Mouse (Mus musculus) thymus, postnatal 10 days (tissue): ENCODE measurements at regions not wholly inside any gene's neighbourhood (a gene's known extent, or its start where the extent isn't known, plus 50 kb on each side); places are given as distances from the start of the nearest gene placed in this dataset.
"Not testable (repeated sequence)": the region's sequence is repeated elsewhere in the genome, so short reads cannot be mapped to it uniquely, and the experiment has no call there.

Experiments
- DNase-seq, 2 experiments: peaks; one replicate each; pipeline ENCODE4 v3.0.0; 2021; ENCODE audit warnings: low spot score in 2 of 2

- DNase-seq = no peak
These were observed 222.8 kb downstream of the Brms1l start for GRCm38 (mm10) chr12:56058876-56059275.

- DNase-seq = peak in 1 of 2 experiments; percentile 56
These were observed 222.3 kb downstream of the Brms1l start for GRCm38 (mm10) chr12:56058463-56058862.

GRCm38 (mm10) chr12:56055382-56055781, 219.3 kb downstream of the Brms1l start:
- no peak for DNase-seq

GRCm38 (mm10) chr12:56046050-56046449, 209.9 kb downstream of the Brms1l start:
- no peak for DNase-seq

GRCm38 (mm10) chr12:56020954-56021514, 184.9 kb downstream of the Brms1l start:
- DNase-seq = no peak

- DNase-seq = no peak
These were observed 184.4 kb downstream of the Brms1l start for GRCm38 (mm10) chr12:56020547-56020946.

- no peak for DNase-seq
These were observed 173.9 kb downstream of the Brms1l start for GRCm38 (mm10) chr12:56009976-56010375.

- no peak for DNase-seq
These were observed 169.7 kb downstream of the Brms1l start for GRCm38 (mm10) chr12:56005846-56006245.

- no peak for DNase-seq
These were observed 169.2 kb downstream of the Brms1l start for GRCm38 (mm10) chr12:56005321-56005720.

GRCm38 (mm10) chr12:56004479-56004878, 168.4 kb downstream of the Brms1l start:
- DNase-seq = no peak

- no peak for DNase-seq
These were observed 167.4 kb downstream of the Brms1l start for GRCm38 (mm10) chr12:56003561-56003960.

- DNase-seq = no peak
These were observed 160.7 kb downstream of the Brms1l start for GRCm38 (mm10) chr12:55996585-55997377.

GRCm38 (mm10) chr12:55983565-55984351, 147.6 kb downstream of the Brms1l start:
- no peak for DNase-seq

- DNase-seq = no peak
These were observed 147.0 kb downstream of the Brms1l start for GRCm38 (mm10) chr12:55983128-55983527.

GRCm38 (mm10) chr12:55974262-55974661, 138.1 kb downstream of the Brms1l start:
- DNase-seq = no peak

- not testable (repeated sequence) for DNase-seq
These were observed 123.2 kb downstream of the Brms1l start for GRCm38 (mm10) chr12:55959319-55959718.

- DNase-seq = no peak
These were observed 104.4 kb downstream of the Brms1l start for GRCm38 (mm10) chr12:55940566-55940965.

- no peak for DNase-seq
These were observed 103.4 kb downstream of the Brms1l start for GRCm38 (mm10) chr12:55939281-55940142.

- no peak for DNase-seq
These were observed 98.0 kb downstream of the Brms1l start for GRCm38 (mm10) chr12:55934172-55934571.

- no peak for DNase-seq
These were observed 97.3 kb downstream of the Brms1l start for GRCm38 (mm10) chr12:55933417-55933816.

GRCm38 (mm10) chr12:55930468-55930867, 94.3 kb downstream of the Brms1l start:
- DNase-seq = no peak

- DNase-seq = no peak
These were observed 90.8 kb downstream of the Brms1l start for GRCm38 (mm10) chr12:55926974-55927321.
